ENCODE assay signal across 8 mouse cellular contexts in genomic region chr9:55151096-55151495, GRCm38 (mm10). TPM values are rescaled to one million over a fixed set of nuclear protein-coding genes. Genes with fewer than 3 reads are reported as not detected.
DNase-seq lines count a peak whose midpoint lies in the region; ATAC-seq lines count a peak whose summit lies in the region.

No protein-coding gene starts in this region.

- H3K4me1 ChIP-seq in embryonic facial prominence, embryonic 12.5 days = peaks cover 11% of the 10 kb centered on the region
- H3K4me1 ChIP-seq in forebrain, embryonic 16.5 days (replicated peaks; ENCODE audit: control insufficient read depth, insufficient read depth, low read length) = peaks cover 17% of the 10 kb centered on the region
- H3K4me1 ChIP-seq in liver, embryonic 16.5 days (ENCODE audit: control insufficient read depth, low read depth, low read length) = peaks cover 22% of the 10 kb centered on the region

- H3K4me3 ChIP-seq in embryonic facial prominence, embryonic 12.5 days = peak overlapping the region; percentile 91; the same call in 1 of the 2 replicates
- H3K4me3 ChIP-seq in forebrain, embryonic 16.5 days (replicated peaks; ENCODE audit: low read length) = no peak overlapping the region
- peak overlapping the region; percentile 88; the same call in 1 of the 2 replicates for H3K4me3 ChIP-seq in liver, embryonic 16.5 days (ENCODE audit: low read depth, low read length)

- no peak overlapping the region for H3K27ac ChIP-seq in embryonic facial prominence, embryonic 12.5 days
- H3K27ac ChIP-seq in forebrain, embryonic 16.5 days (ENCODE audit: low read length) = no peak overlapping the region
- H3K27ac ChIP-seq in liver, embryonic 16.5 days (ENCODE audit: low read length) = no peak overlapping the region

- H3K36me3 ChIP-seq in embryonic facial prominence, embryonic 12.5 days = no peaks in the 10 kb centered on the region
- no peaks in the 10 kb centered on the region for H3K36me3 ChIP-seq in forebrain, embryonic 16.5 days (ENCODE audit: control insufficient read depth, insufficient read depth)
- H3K36me3 ChIP-seq in liver, embryonic 16.5 days (ENCODE audit: control insufficient read depth, insufficient read depth) = no peaks in the 10 kb centered on the region

- ATAC-seq in embryonic facial prominence, embryonic 12.5 days (ENCODE audit: insufficient number of reproducible peaks, insufficient read depth, low FRiP score, low TSS enrichment) = no peak
- ATAC-seq in forebrain, embryonic 16.5 days = no peak
- no peak for ATAC-seq in liver, embryonic 16.5 days (ENCODE audit: low read depth)

- H3K27me3 ChIP-seq in embryonic facial prominence, embryonic 12.5 days = no peaks in the 10 kb centered on the region
- no peaks in the 10 kb centered on the region for H3K27me3 ChIP-seq in forebrain, embryonic 16.5 days (replicated peaks; ENCODE audit: control insufficient read depth, insufficient read depth, low read length)
- H3K27me3 ChIP-seq in liver, embryonic 16.5 days (ENCODE audit: control insufficient read depth, insufficient read depth, low read depth, low read length) = no peaks in the 10 kb centered on the region

- peak overlapping the region; percentile 87 for H3K4me2 ChIP-seq in embryonic facial prominence, embryonic 12.5 days (replicated peaks)
- H3K4me2 ChIP-seq in forebrain, embryonic 16.5 days (ENCODE audit: low read length) = peak overlapping the region; percentile 73
- peak overlapping the region; percentile 96 for H3K4me2 ChIP-seq in liver, embryonic 16.5 days (ENCODE audit: low read depth, low read length)

- no peak overlapping the region for H3K9ac ChIP-seq in embryonic facial prominence, embryonic 12.5 days
- no peak overlapping the region for H3K9ac ChIP-seq in forebrain, embryonic 16.5 days (replicated peaks; ENCODE audit: low read depth, low read length)
- peak overlapping the region; percentile 81; the same call in 1 of the 2 replicates for H3K9ac ChIP-seq in liver, embryonic 16.5 days (ENCODE audit: low read depth, low read length)

- no peaks in the 10 kb centered on the region for H3K9me3 ChIP-seq in embryonic facial prominence, embryonic 12.5 days
- no peaks in the 10 kb centered on the region for H3K9me3 ChIP-seq in forebrain, embryonic 16.5 days (ENCODE audit: control insufficient read depth, low read length)
- no peaks in the 10 kb centered on the region for H3K9me3 ChIP-seq in liver, embryonic 16.5 days (replicated peaks; ENCODE audit: control insufficient read depth, low read length)

- intact Hi-C loops in left cerebral cortex, postnatal 36 days (cut with DNase I) = no loop called here

- peak; percentile 26 for DNase-seq in kidney, postnatal 10 days
- no peak for DNase-seq in kidney, adult 9 months
- no peak for DNase-seq in ovary, postnatal 10 days (ENCODE audit: low spot score)
- DNase-seq in left cerebral cortex, postnatal 36 days (ENCODE audit: low spot score in 2 of 2) = no peak
- DNase-seq in natural killer cell, adult 2 months (ENCODE audit: low spot score in 2 of 2) = no peak

RNA-seq across cellular contexts. Expression of gene Ube2q2, which starts 2.4 kb away (rescaled TPM):
- polyA plus RNA-seq in embryonic facial prominence, embryonic 12.5 days (2016; fragmentation: Nextera tagmentation; extraction: Ambion mirVana) = 45.0 and 46.1 TPM in 2 replicates
- polyA plus RNA-seq in forebrain, embryonic 16.5 days (2015; fragmentation: Nextera tagmentation; extraction: Ambion mirVana) = 36.0 and 39.7 TPM in 2 replicates
- 5.0 and 6.0 TPM in 2 replicates for polyA plus RNA-seq in liver, embryonic 16.5 days (2015; fragmentation: Nextera tagmentation; extraction: Ambion mirVana)
- total RNA-seq in left cerebral cortex, postnatal 36 days (2021) = 10 to 100 TPM; 65.6 to 66.4 TPM

RNA-seq across cellular contexts. Expression of gene Fbxo22, which starts 57.6 kb away (rescaled TPM):
- 74.4 and 76.9 TPM in 2 replicates for polyA plus RNA-seq in embryonic facial prominence, embryonic 12.5 days (2016; fragmentation: Nextera tagmentation; extraction: Ambion mirVana)
- polyA plus RNA-seq in forebrain, embryonic 16.5 days (2015; fragmentation: Nextera tagmentation; extraction: Ambion mirVana) = 91.4 and 93.5 TPM in 2 replicates
- 18.7 and 20.5 TPM in 2 replicates for polyA plus RNA-seq in liver, embryonic 16.5 days (2015; fragmentation: Nextera tagmentation; extraction: Ambion mirVana)
- total RNA-seq in left cerebral cortex, postnatal 36 days (2021) = 10 to 100 TPM; 40.5 to 41.7 TPM
